Mouse (Mus musculus) stomach, postnatal 0 days (tissue): ENCODE data around the gene Htr1f.

Source experiments
- CTCF ChIP-seq: IDR thresholded peaks from 2 replicates; pipeline ENCODE4 v1.5.1; 2016; ENCODE audit warnings: antibody characterized with exemption, low read depth, mild to moderate bottlenecking, moderate library complexity
- EP300 ChIP-seq: optimal IDR thresholded peaks from 2 replicates; pipeline ENCODE3; 2016; ENCODE audit warnings: antibody characterized with exemption

GRCm38 (mm10) chr16:65139771-65140170 is 34.1 kb upstream of the Htr1f start:
- TF ChIP-seq CTCF (no peak), EP300 (no peak)
